Mouse (Mus musculus) forebrain, embryonic 14.5 days (tissue): ENCODE measurements around the gene Chtop. TPM values are rescaled to one million over a fixed set of nuclear protein-coding genes. Genes with fewer than 3 reads are reported as not detected.

Experiments
- ATAC-seq: fragments of 200-750 bp; cut with Nextera tagmentation; 2 replicates; pipeline ENCODE4 v1.8.0; 2017; ENCODE audit warnings: mild to moderate bottlenecking, moderate library complexity
- DNase-seq: peaks from one replicate; pipeline ENCODE4 v3.0.0-alpha.2; 2015; ENCODE audit warnings: low spot score
- H3K27ac ChIP-seq: fragments of 300-500 bp; sonication (generic); 2 replicates; pipeline ENCODE4 v1.5.1; 2014; ENCODE audit warnings: low read depth, mild to moderate bottlenecking, control low read depth, low read length, moderate library complexity
- H3K27me3 ChIP-seq: fragments of 300-500 bp; sonication (generic); replicated peaks from 2 replicates; pipeline ENCODE4 v1.6.1; 2014; ENCODE audit warnings: low read length, control low read depth, mixed read lengths; ENCODE audit not compliant: control insufficient read depth, insufficient read depth
- H3K36me3 ChIP-seq: fragments of 300-500 bp; sonication (generic); 2 replicates; pipeline ENCODE4 v1.6.1; 2014; ENCODE audit warnings: low read length, control low read depth; ENCODE audit not compliant: control insufficient read depth, insufficient read depth
- H3K4me1 ChIP-seq: fragments of 300-500 bp; sonication (generic); 2 replicates; pipeline ENCODE4 v1.6.1; 2014; ENCODE audit warnings: antibody characterized with exemption, low read length, control low read depth; ENCODE audit not compliant: control insufficient read depth, insufficient read depth
- H3K4me2 ChIP-seq: fragments of 300-500 bp; sonication (generic); 2 replicates; pipeline ENCODE4 v1.6.1; 2014; ENCODE audit warnings: mild to moderate bottlenecking, control low read depth, low read length
- H3K4me3 ChIP-seq: fragments of 300-500 bp; sonication (generic); 2 replicates; pipeline ENCODE4 v1.5.1; 2014; ENCODE audit warnings: low read depth, low read length, control low read depth
- H3K9ac ChIP-seq: fragments of 300-500 bp; sonication (generic); 2 replicates; pipeline ENCODE4 v1.6.1; 2014; ENCODE audit warnings: mild to moderate bottlenecking, low read length, control low read depth, moderate library complexity
- H3K9me3 ChIP-seq: fragments of 300-500 bp; sonication (generic); replicated peaks from 2 replicates; pipeline ENCODE4 v1.6.1; 2016; ENCODE audit warnings: low read length, control low read depth, mixed read lengths; ENCODE audit not compliant: control insufficient read depth
- WGBS: fragments of 180-500 bp; shearing (Covaris S2); extraction: QIAGEN DNeasy Blood & Tissue Kit; methylation state at CpG from one replicate; pipeline ENCODE4 v1.1.7; 2014; 5-methylcytosine and 5-hydroxymethylcytosine counted together
- polyA plus RNA-seq: library from polyadenylated mRNA; unstranded; fragments of >200 nt; fragmentation: Nextera tagmentation; extraction: Ambion mirVana; gene quantifications from 2 replicates; pipeline ENCODE4 v1.2.1, GENCODE M21; 2014

Chtop gene
- polyA plus RNA-seq, 1 experiment from 2014 or later: 137 TPM

DNA sequence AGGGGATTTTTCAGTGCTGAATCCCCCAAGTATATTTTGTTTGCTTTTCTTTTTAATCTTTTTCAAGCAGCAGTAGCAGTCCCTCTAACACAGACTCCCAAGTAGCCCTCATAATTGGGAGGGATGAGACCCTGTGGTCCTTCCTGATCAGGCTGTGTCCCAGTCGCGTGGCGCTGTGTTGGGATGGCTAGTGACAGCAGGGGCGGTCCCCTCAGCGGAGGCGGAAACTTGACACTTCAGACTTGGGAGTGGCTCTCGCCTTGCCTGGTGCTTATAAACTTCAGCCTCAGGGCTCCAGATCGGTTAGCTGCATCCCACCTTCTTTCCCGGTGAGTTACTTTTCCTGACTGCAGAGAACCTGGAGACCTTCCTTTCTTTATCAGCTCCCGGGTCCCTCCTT is 5.4 kb upstream of the Chtop start:
- Histone ChIP-seq H3K4me2 (peak overlapping the region; percentile 60), H3K36me3 (no peaks in the 10 kb centered on the region), H3K4me3 (peak overlapping the region; percentile 23), H3K9me3 (no peaks in the 10 kb centered on the region), H3K27ac (no peak overlapping the region), H3K9ac (peak overlapping the region; percentile 49), H3K27me3 (peaks cover 9% of the 10 kb centered on the region; the same call in 1 of the 2 replicates), H3K4me1 (peaks cover 4% of the 10 kb centered on the region; the same call in 1 of the 2 replicates)
- 2% methylated on average over 10 of the region's 10 CpGs for WGBS
- ATAC-seq (peak; percentile 47), DNase-seq (peak; percentile 50)

DNA sequence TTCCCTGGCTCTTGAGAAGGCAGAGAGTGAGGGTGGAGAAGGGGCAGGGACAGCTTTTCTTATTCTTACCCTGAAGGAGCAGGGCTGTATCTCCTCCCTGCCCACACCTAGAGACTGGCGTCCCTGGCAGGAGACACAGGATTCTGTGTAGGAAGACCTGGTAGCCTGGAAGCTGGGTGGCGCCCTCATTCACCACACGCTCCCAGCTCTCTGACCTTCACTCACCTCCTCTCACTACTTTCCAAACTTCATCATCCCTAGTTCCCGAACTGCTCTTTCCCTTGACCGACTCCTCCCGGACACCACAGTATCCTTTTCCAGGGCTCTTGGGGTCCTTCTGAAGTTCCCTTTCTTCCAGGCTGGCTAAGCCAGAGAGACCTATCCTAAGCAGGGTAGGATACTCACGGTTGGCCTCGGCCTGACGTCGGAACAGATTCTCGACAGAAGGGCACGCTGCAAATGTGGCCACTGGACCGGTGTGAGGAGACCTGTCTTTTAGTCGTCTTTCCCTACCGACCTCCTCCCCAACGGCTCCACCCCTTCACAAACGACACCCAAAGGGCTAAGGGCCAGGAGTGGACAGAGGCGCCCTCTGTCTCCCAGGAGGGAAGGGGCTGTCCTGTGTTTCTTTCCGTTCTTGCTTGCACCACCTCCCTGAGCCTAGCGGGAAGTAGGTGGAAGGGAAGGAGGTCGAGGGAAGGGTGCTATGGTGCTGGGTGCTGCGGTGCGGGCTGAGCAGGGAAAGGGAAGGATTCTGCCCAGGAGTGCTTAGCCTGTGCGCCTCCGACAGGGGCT is 4.7 kb upstream of the Chtop start, which contains the start of the genes S100a1 and S100a13:
Gene S100a1, minus strand, starts transcription at position 597 of the 795 bp plus-strand sequence.
Gene S100a13, plus strand, starts transcription at position 640 of the 795 bp plus-strand sequence.
- peak within 1 kb of the TSS; percentile 49 for H3K9ac ChIP-seq
- peaks cover 9% of the 10 kb centered on the region; the same call in 1 of the 2 replicates for H3K27me3 ChIP-seq
- no peaks in the 10 kb centered on the region for H3K9me3 ChIP-seq
- H3K4me3 ChIP-seq: peak within 1 kb of the TSS; percentile 23
- ATAC-seq: peak; percentile 21; the same call in 1 of the 2 replicates
- peak; percentile 33 for DNase-seq
- no peaks in the 10 kb centered on the region for H3K36me3 ChIP-seq
- peaks cover 4% of the 10 kb centered on the region; the same call in 1 of the 2 replicates for H3K4me1 ChIP-seq
- 7% methylated on average over 25 of the region's 25 CpGs for WGBS
- H3K27ac ChIP-seq: no peak within 1 kb of the TSS
- peak within 1 kb of the TSS; percentile 60 for H3K4me2 ChIP-seq

GRCm38 (mm10) chr3:90512948-90513642 is 3.8 kb upstream of the Chtop start:
- DNase-seq: no peak
- Histone ChIP-seq H3K9me3 (no peaks in the 10 kb centered on the region), H3K9ac (no peak overlapping the region), H3K27ac (no peak overlapping the region), H3K4me2 (no peak overlapping the region), H3K36me3 (no peaks in the 10 kb centered on the region), H3K27me3 (peaks cover 9% of the 10 kb centered on the region; the same call in 1 of the 2 replicates), H3K4me1 (peaks cover 6% of the 10 kb centered on the region), H3K4me3 (no peak overlapping the region)
- no peak for ATAC-seq
- 79% methylated on average over 9 of the region's 9 CpGs for WGBS

- Histone ChIP-seq H3K9me3 (no peaks in the 10 kb centered on the region), H3K4me3 (no peak overlapping the region), H3K4me1 (peaks cover 14% of the 10 kb centered on the region), H3K9ac (no peak overlapping the region), H3K27me3 (peaks cover 9% of the 10 kb centered on the region; the same call in 1 of the 2 replicates), H3K36me3 (peaks cover 5% of the 10 kb centered on the region), H3K4me2 (no peak overlapping the region), H3K27ac (no peak overlapping the region)
- 91% methylated on average over 5 of the region's 5 CpGs for WGBS
- DNase-seq (no peak), ATAC-seq (no peak)
Measured at GRCm38 (mm10) chr3:90512276-90512675, 3.0 kb upstream of the Chtop start.

DNA sequence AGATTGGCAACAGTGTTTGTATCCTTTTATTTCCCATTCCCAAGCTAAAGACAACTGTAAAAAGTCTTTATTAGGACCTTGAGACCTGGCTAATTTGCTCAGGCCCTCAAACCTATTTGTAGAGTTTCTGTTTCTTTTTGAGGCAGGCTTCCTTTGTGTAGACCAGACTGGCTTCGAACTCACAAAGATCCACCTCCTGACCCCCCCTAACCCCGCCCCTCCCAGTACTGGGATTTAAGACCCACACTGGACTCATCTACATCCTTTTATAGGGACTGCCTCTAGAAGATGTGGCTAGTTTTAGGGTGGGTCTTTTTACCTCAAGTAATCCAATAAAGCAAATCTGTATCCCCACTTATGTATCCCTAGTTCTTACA is 437 bp upstream of the Chtop start:
- H3K4me3 ChIP-seq: peak overlapping the region; percentile 93
- peak overlapping the region; percentile 48; the same call in 1 of the 2 replicates for H3K27ac ChIP-seq
- peaks cover 11% of the 10 kb centered on the region for H3K4me1 ChIP-seq
- ATAC-seq: peak; percentile 32
- H3K9me3 ChIP-seq: no peaks in the 10 kb centered on the region
- H3K9ac ChIP-seq: peak overlapping the region; percentile 32; the same call in 1 of the 2 replicates
- peak overlapping the region; percentile 41 for H3K4me2 ChIP-seq
- DNase-seq: no peak
- WGBS: 12% methylated on average over 2 of the region's 2 CpGs
- H3K36me3 ChIP-seq: peaks cover 30% of the 10 kb centered on the region
- peaks cover 9% of the 10 kb centered on the region; the same call in 1 of the 2 replicates for H3K27me3 ChIP-seq

DNA sequence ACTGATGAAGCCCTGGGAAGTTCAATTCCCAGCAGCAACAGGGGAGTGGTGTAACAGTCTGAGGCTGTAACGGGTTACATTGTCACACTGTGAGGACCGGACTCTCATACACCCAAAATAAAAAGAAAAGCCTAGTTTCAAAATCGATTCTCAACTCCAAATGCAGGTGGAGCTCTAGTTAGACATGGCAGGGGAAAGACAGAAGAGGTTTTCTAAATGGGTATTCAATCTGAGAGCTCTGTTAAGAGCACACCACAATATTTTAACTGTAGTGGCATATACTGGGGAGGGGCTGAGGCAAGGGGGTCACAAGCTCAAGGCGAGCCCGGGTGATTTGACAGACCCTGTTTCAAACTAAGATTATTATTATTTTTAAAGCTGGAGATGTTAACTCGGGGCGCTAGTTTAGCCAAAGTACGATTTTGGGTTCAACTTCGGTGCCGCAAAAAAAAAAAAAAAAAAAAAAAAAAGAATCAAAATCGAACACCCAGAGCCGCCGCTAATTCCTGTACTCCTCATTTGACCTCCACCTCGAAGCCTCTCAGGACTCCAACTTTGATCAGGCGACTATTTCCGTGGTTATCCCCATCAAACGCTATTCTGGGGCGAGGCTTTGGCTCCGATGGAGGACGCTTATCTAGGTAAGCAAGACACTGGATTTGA is 880 bp downstream of the Chtop start:
- no peak for DNase-seq
- H3K27ac ChIP-seq: peak overlapping the region; percentile 92; the same call in 1 of the 2 replicates
- H3K9ac ChIP-seq: peak overlapping the region; percentile 99
- peak overlapping the region; percentile 93 for H3K4me3 ChIP-seq
- peaks cover 2% of the 10 kb centered on the region; the same call in 1 of the 2 replicates for H3K27me3 ChIP-seq
- ATAC-seq: no peak; the same call in 1 of the 2 replicates
- 1% methylated on average over 20 of the region's 20 CpGs for WGBS
- peaks cover 11% of the 10 kb centered on the region for H3K4me1 ChIP-seq
- peaks cover 44% of the 10 kb centered on the region for H3K36me3 ChIP-seq
- peak overlapping the region; percentile 83 for H3K4me2 ChIP-seq
- H3K9me3 ChIP-seq: no peaks in the 10 kb centered on the region

DNA sequence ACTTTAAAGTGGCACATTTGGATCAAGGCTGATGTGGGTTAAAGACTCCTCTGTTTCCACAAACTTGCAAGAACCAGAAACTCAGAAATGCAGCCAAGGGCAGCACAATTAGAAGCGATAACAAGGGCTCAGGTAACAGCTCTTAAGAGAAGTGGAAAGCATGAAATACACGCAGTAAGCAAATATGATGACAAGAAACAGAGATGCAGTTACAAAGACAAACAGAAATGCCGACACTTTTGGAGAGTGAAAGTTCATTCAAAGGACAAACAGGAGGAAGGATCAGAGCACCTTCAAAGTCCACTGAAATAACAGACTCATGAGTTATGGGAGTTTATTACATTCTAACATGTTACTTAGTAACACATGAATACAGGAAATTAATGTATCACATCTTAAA is 2.9 kb downstream of the Chtop start:
- H3K27me3 ChIP-seq: no peaks in the 10 kb centered on the region
- no peak overlapping the region for H3K27ac ChIP-seq
- H3K9me3 ChIP-seq: no peaks in the 10 kb centered on the region
- 94% methylated on average over 3 of the region's 3 CpGs for WGBS
- H3K4me3 ChIP-seq: no peak overlapping the region
- ATAC-seq (no peak), DNase-seq (no peak)
- H3K36me3 ChIP-seq: peaks cover 64% of the 10 kb centered on the region
- no peak overlapping the region for H3K4me2 ChIP-seq
- no peak overlapping the region for H3K9ac ChIP-seq
- H3K4me1 ChIP-seq: peaks cover 11% of the 10 kb centered on the region

DNA sequence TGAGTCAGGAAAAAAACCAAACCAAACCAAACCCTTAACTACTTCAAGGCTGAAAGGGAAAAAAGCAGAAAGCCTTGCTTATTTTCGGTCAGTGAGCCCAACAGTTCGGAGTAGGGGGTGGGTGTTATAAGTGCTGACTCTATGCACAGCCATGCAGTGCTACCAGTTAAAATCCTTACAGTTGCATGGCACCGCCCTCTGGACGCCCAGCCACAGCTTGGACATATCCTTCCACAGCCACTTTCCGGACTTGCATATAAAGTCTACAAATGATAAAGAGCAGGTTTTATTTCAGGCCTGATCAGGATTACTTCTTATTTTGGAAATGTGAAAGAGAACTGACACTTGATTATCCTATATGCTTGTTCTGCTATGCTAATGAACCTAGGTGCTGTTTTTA is 4.1 kb downstream of the Chtop start:
- Histone ChIP-seq H3K27me3 (no peaks in the 10 kb centered on the region), H3K4me1 (peaks cover 11% of the 10 kb centered on the region), H3K9me3 (no peaks in the 10 kb centered on the region), H3K36me3 (peaks cover 72% of the 10 kb centered on the region), H3K4me3 (no peak overlapping the region), H3K9ac (no peak overlapping the region), H3K27ac (no peak overlapping the region), H3K4me2 (no peak overlapping the region)
- WGBS: 90% methylated on average over 5 of the region's 5 CpGs
- DNase-seq: no peak
- no peak for ATAC-seq
